Mouse (Mus musculus) 3T3-L1 (cell line): Measurements from ENCODE around the gene Fgd5.
"Not testable (repeated sequence)": the region's sequence is repeated elsewhere in the genome, so short reads cannot be mapped to it uniquely, and the experiment has no call there.

Experiments used
- DNase-seq: peaks from one replicate; pipeline ENCODE4 v3.0.0-alpha.2; 2015; ENCODE audit warnings: low read depth, low spot score

Fgd5 gene

DNA sequence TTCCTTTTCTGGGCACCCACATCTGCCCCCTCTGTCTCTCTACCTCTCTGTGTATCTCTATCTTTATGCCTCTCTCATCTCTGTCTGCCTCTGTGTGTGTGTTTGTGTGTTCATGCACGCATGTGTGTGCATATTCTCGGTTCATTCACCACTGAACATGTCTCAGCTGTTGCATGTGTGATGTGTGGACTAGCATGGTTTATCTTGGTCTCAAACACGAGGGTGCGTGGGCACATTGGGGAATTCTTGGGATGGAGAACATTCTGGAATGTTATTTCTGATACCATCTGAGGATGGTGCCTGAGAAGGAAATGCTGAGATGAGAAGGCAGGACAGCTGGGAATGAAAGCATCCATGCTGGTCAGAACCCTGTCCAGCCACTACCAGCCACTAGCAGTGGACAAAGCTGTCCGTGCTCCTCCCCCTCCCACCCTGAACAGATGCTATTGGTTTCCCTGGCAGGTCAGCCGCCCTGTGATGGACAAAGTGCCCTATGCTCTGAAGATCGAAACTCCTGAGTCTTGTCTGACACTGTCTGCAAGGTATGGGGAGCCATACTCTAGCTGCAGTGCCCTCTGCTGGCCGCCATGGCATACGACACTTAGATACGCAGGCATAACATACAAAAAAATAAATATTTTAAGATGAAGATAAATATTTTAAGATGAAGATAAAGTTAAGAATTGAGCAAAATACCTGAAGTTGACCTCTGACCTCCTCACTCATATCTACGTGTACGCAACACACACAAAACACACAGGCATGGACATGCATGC is 87.2 kb downstream of the Fgd5 start:
- DNase-seq = peak; percentile 75

DNA sequence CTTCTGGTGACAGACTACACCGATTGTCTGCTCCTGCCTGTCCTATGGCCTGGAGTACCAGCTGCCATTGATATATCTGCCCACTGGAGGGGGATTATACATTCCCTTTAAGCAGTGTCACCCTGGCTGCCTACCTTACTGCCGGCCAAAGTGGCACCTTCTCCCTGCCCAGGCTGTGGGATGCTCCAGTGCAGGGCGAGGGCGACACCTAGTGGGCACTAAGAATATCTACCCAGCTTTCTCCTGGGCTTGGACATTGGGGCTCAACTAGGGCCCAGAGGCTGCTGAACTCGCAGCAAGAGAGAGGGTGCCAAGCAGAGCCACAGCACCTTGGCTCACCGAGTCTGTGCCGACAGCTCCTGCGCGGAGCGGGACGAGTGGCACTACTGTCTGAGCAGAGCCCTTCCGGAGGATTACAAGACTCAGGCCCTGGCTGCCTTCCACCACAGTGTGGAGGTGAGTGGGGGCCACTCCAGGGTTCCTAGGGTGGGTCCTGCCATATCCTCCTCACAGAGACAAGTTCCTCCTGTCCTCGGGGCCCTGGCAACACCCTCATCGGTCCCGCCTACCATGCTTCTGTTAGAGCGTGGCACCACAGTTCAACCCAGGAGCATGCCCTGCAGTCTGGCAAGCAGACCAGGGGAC is 88.6 kb downstream of the Fgd5 start:
- DNase-seq = peak; percentile 87

DNA sequence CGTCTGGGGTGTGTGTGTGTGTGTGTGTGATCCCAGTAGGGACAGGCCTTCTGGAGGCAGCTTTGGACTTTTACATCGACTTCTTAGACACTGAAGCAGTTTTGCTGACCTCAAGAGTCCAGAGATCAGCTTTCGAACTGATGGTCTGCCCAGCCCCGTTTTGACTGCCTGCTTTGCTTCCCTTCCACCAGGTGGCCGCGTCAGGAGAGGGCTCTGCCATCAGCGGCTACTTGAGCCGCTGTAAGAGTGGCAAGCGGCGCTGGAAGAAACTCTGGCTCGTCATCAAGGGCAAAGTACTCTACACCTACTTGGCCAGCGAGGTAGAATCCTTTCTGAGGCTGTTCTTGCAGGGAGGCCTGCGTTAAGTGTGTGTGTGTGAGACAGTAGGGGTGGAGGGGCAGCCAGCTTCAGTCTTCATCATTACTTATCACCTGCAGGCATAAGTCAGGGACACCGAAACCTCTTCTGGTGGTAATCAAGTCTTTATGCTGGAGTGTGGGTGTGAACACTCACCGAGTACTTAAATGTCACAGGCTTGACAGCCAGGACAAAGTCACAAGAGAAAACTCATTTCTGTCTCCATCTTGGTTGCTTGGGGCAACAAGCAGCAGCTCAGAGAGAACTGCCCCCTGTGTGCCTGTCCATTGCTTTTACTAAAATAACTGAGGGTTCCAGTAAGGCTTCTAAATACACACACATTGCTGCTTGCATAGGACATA is 92.6 kb downstream of the Fgd5 start:
- peak; percentile 18 for DNase-seq

GRCm38 (mm10) chr6:92080730-92081129 is 102.1 kb downstream of the Fgd5 start:
- DNase-seq = no peak

- no peak for DNase-seq
These were observed 104.1 kb downstream of the Fgd5 start for GRCm38 (mm10) chr6:92082756-92083155.

DNA sequence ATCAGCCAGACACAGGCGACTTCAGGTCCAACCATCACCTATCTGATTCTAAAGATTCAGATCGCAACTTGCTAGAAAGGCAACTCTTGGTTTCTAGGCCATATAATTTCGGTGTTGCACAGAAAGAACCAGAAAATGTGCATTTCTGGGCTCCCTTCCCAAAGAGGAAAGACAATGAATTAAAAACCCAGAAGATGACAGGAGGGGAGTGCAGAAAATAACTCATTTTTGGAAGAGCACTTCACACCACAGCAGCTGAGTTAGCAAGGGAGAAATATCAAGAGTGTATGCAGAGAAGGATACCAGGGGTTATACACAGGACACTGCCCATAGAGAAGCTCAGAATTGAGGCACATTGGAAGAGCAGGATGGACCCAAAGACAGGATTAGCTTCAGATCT is 106.3 kb downstream of the Fgd5 start:
- no peak for DNase-seq

DNA sequence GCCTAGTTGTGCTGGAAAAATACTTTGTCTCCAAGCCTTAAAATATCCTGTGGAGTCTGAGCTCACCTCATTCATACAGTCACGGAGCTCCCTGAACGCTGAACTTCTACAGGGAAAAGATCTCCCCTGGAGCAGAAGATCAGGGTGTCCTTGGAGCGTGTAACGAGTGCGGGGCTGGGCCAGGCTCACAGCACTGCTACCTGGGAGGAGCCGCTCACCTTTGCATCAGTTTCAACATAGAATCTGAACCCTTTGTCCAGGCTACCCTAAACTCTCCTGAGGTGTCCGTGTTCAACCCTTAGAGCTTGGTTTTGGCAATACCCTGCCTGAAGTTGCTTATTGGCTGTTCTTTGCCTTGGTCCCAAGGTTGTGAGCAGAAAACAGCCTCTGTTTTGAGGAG is 110.5 kb downstream of the Fgd5 start:
- not testable (repeated sequence) for DNase-seq

DNA sequence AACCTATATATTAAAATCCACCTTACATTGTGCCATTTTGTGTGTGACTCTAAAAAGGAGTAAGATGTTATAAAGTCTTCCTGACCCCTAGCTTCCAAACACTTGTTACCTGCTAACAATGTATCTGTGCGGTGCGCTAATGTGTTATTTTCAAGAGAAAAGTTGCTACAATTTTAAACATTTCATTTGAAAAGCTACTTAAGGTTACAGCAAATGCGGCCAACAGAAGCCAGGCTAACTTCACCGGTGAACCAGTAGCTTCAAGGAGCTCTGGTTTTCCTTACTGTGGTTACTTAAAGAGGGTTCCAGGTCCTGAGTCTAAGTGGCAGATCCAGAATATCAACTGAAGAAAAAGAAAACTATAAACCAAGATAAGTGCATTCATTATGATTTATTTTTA is 111.3 kb downstream of the Fgd5 start:
- no peak for DNase-seq

DNA sequence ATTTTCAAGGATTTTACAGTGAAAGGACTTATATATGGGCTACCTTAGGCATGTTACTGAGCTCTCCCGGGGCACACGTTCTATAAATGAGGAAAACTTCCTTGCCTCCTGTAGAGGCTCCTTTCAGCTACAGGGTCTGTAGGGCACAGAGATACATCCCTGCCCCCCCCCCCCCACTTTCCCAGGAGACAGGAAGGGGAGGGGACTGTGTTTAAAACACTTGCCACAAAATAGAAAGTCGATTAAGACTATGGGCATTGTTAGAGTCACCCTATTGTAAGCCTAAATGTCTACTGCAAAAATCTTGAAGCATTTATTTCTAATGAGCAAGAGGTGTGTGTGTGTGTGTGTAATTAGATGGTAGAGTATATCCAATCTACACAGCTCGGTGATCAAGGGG is 111.8 kb downstream of the Fgd5 start:
- DNase-seq = peak; percentile 40

- DNase-seq = peak; percentile 69
These were observed 112.5 kb downstream of the Fgd5 start, which contains the start of gene Nr2c2 for GRCm38 (mm10) chr6:92091130-92091591. TSS of gene Nr2c2 (plus strand) at chr6:92091390.

DNA sequence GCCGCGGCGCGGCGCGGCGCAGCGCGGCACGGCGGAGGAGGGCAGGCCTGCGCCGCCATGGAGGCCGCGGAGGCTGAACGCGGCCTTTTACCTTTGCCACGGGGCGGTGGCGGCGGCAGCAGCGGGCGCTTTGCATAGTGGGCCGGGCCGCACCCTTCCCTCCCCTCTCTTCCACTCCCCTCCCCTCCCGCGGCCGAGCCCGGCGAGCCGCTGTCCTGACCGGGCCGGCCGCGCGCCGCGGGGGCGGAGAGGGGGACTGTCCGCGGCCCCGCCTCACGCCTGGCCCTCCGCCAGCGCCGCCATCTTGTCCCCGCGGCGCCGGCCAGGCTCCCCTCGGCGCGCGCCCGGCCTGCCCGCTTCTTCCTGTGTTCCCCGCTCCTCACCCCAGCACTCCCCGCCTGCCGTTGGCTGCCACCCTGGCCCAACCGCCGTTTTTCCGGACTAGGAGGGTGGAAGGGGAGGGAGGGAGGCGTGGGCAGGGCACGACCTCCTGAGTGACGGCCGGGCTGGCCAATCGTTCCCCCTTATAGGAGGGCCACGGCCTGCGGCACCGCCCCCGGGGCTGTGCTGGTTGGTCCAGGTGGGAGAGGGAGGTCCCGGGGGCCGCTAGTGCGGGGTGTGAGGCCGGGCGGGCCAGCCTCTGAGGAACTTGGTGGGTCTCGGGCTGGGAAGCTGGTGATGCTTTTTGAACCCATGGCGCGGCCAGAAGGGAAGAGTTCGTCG is 113.2 kb downstream of the Fgd5 start:
- DNase-seq = peak; percentile 98

DNA sequence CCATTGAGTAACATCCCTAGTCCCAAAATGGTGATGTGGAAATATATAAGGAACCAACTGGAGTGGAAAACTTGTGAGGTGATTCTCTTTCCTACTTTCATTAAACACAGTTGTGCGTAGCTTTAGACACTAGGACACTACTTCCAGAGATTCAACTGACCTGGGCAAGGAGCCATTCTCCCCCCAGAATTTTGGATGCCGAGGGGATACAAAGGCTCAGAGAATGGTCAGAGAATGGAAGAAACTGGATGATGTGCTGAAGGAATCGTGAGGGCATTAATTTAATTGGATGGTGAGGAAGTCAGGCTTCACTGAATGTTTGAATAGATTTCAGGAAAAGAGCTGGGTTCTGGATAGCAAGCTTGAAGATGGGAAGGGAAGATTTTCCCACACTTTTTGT is 114.1 kb downstream of the Fgd5 start:
- no peak for DNase-seq

GRCm38 (mm10) chr6:92093869-92094268 is 115.2 kb downstream of the Fgd5 start:
- no peak for DNase-seq

DNA sequence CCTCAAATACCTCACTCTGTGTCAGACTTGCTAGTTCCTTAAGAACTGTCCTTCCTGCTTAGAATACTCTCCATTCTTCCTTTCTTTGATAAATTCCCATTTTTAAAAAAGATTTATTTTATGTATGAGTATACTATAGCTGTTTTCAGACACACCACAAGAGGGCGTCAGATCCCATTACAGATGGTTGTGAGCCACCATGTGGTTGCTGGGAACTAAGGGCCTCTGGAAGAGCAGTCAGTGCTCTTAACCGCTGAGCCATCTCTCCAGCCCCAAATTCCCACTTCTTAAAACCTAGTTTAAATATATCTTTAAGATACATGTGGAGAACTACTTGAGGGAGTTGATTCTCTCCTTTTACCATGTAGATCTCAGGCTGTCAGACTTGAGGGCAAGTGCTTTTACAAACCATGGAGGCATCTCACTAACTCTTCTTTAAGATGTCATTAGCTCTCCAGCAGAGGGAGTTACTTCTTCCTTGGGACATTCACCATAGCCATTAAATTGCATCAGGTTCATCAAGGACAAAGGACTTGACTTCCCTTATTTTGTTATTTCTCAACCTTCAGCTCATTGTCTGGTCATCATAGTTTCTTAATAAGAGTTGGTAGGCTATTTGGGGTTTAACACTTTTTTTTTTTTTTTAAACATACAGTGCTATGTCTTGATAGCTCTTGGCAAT is 122.1 kb downstream of the Fgd5 start:
- DNase-seq = no peak

GRCm38 (mm10) chr6:92124547-92124946 is 145.9 kb downstream of the Fgd5 start:
- no peak for DNase-seq
